Mouse (Mus musculus) monocyte, adult 2 months (primary cell): ENCODE results near the gene Jhy.

ENCODE experiments used
- DNase-seq, 2 experiments: peaks; one replicate each; pipeline ENCODE4 v3.0.0; 2022; ENCODE audit warnings: low spot score in 2 of 2, low read depth in 1 of 2

Jhy gene

GRCm38 (mm10) chr9:40927351-40927980, 36.5 kb downstream of the Jhy start:
- no peak for DNase-seq

GRCm38 (mm10) chr9:40917871-40918613, 45.9 kb downstream of the Jhy start:
- no peak for DNase-seq

GRCm38 (mm10) chr9:40908915-40909314, 55.0 kb downstream of the Jhy start:
- no peak for DNase-seq

GRCm38 (mm10) chr9:40908411-40908810, 55.5 kb downstream of the Jhy start:
- no peak for DNase-seq

- no peak for DNase-seq
Measured at GRCm38 (mm10) chr9:40907413-40907812, 56.5 kb downstream of the Jhy start.

- DNase-seq = no peak
Measured at GRCm38 (mm10) chr9:40892456-40892855, 71.5 kb downstream of the Jhy start.

- no peak for DNase-seq
Measured at GRCm38 (mm10) chr9:40889389-40889788, 74.5 kb downstream of the Jhy start.

GRCm38 (mm10) chr9:40885669-40886068, 78.2 kb downstream of the Jhy start:
- DNase-seq = no peak

- DNase-seq = no peak
Measured at GRCm38 (mm10) chr9:40878998-40879397, 84.9 kb downstream of the Jhy start.

GRCm38 (mm10) chr9:40878291-40878945, 85.5 kb downstream of the Jhy start:
- no peak for DNase-seq

GRCm38 (mm10) chr9:40877881-40878235, 86.1 kb downstream of the Jhy start:
- no peak for DNase-seq

- no peak for DNase-seq
Measured at GRCm38 (mm10) chr9:40877146-40877880, 86.6 kb downstream of the Jhy start.

- DNase-seq = no peak
Measured at GRCm38 (mm10) chr9:40876693-40877092, 87.2 kb downstream of the Jhy start.

- no peak for DNase-seq
Measured at GRCm38 (mm10) chr9:40876164-40876563, 87.8 kb downstream of the Jhy start.

- DNase-seq = no peak
Measured at GRCm38 (mm10) chr9:40875431-40875830, 88.5 kb downstream of the Jhy start.

GRCm38 (mm10) chr9:40874961-40875360, 89.0 kb downstream of the Jhy start:
- no peak for DNase-seq

- no peak for DNase-seq
Measured at GRCm38 (mm10) chr9:40873556-40874470, 90.1 kb downstream of the Jhy start, which contains the start of gene Bsx. Bsx (plus strand) TSS chr9:40874127.

- DNase-seq = no peak
Measured at GRCm38 (mm10) chr9:40872156-40872478, 91.8 kb downstream of the Jhy start.

GRCm38 (mm10) chr9:40871369-40872155, 92.4 kb downstream of the Jhy start:
- no peak for DNase-seq

GRCm38 (mm10) chr9:40870331-40870730, 93.6 kb downstream of the Jhy start:
- DNase-seq = no peak
